Mouse (Mus musculus): ENCODE data around the gene Ogdhl.
A peak's percentile ranks its signal among the peaks of the same experiment; 100 is the strongest.

The Ogdhl gene

GRCm38 (mm10) chr14:32381066-32381465 is 59.2 kb downstream of the Ogdhl start:
- DNase-seq, result no peak

DNA sequence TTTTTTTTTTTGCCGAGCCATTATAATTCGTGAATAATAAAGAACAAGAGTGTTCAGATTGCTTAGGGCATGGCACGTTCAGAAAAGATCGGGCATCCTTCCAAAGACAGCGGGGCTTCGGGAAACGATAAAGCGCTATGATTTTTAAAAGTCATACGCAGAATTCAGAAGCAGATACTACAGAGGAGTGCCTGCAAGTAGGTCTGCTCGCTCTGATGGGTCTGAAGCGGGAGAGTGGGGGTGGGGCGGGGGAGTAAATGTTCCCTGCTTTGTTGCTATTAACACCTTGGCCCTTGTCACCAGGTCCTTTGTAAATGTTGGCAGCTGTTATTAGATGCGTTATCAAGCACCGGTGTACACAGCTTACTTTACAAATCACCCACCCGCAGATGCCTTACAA is 59.8 kb downstream of the Ogdhl start:
- DNase-seq, result no peak

- peak; percentile 52 to 71 for DNase-seq
Measured at GRCm38 (mm10) chr14:32388196-32388595, 66.4 kb downstream of the Ogdhl start, which contains the start of gene 1700024G13Rik. Gene 1700024G13Rik (minus strand): TSS chr14:32388391.

Measured in kidney, adult 8-10 months (tissue).